Mouse (Mus musculus) MEL (cell line): ENCODE results near the gene Gmds. TPM values are rescaled to one million over a fixed set of nuclear protein-coding genes. Genes with fewer than 3 reads are reported as not detected.

Source experiments
- DNase-seq: peaks from one replicate; pipeline ENCODE4 v3.0.0; 2011; ENCODE audit warnings: low read depth, low spot score
- H3K27ac ChIP-seq: 2 replicates; pipeline ENCODE4 v1.5.1; 2012; ENCODE audit warnings: low read depth, mild to moderate bottlenecking, control low read depth, low read length, moderate library complexity; ENCODE audit not compliant: control insufficient read depth
- H3K27me3 ChIP-seq, 2 experiments: fragments of 150-350 bp in 1 of 2; sonication (generic) in 1 of 2; 2 replicates each; pipeline ENCODE4 v1.6.1; 2012; ENCODE audit warnings: low read length in 2 of 2, mild to moderate bottlenecking in 2 of 2, improper control_type of control experiment in 1 of 2, moderate library complexity in 1 of 2; ENCODE audit not compliant: insufficient read depth in 2 of 2, control insufficient read depth in 1 of 2
- H3K36me3 ChIP-seq, 2 experiments: 2 replicates each; pipeline ENCODE4 v1.6.1; 2012 to 2014; ENCODE audit warnings: low read length in 2 of 2, improper control_type of control experiment in 1 of 2, inconsistent platforms in 1 of 2, mild to moderate bottlenecking in 1 of 2; ENCODE audit not compliant: insufficient read depth in 2 of 2, control insufficient read depth in 1 of 2
- H3K4me1 ChIP-seq, 2 experiments: fragments of 150-350 bp in 1 of 2; sonication (generic) in 1 of 2; 2 replicates each; pipeline ENCODE4 v1.6.1; 2012; ENCODE audit warnings: low read length in 2 of 2, improper control_type of control experiment in 1 of 2, mild to moderate bottlenecking in 1 of 2; ENCODE audit not compliant: insufficient read depth in 2 of 2, control insufficient read depth in 1 of 2
- H3K4me3 ChIP-seq, 2 experiments: fragments of 150-350 bp in 1 of 2; sonication (generic) in 1 of 2; 2 replicates each; pipeline ENCODE4 v1.5.1; 2012; ENCODE audit warnings: low read depth in 2 of 2, low read length in 2 of 2, mild to moderate bottlenecking in 2 of 2, moderate library complexity in 2 of 2, control low read depth in 1 of 2, improper control_type of control experiment in 1 of 2; ENCODE audit not compliant: control insufficient read depth in 1 of 2, insufficient read depth in 1 of 2
- H3K79me2 ChIP-seq: 2 replicates; pipeline ENCODE4 v1.6.1; 2012; ENCODE audit warnings: mild to moderate bottlenecking, low read length, moderate library complexity; ENCODE audit not compliant: control insufficient read depth, poor library complexity, insufficient read depth
- H3K9ac ChIP-seq: 2 replicates; pipeline ENCODE4 v1.6.1; 2012; ENCODE audit warnings: low read depth, mild to moderate bottlenecking, control low read depth, low read length, moderate library complexity; ENCODE audit not compliant: control insufficient read depth, poor library complexity, severe bottlenecking
- H3K9me3 ChIP-seq: fragments of 150-350 bp; sonication (generic); replicated peaks from 2 replicates; pipeline ENCODE4 v1.6.1; 2012; ENCODE audit warnings: mild to moderate bottlenecking, low read length, improper control_type of control experiment, moderate library complexity; ENCODE audit not compliant: insufficient read depth
- CTCF ChIP-seq, 3 experiments: IDR thresholded peaks in 2 of 3; conservative IDR thresholded peaks in 1 of 3; 2 replicates each; pipeline ENCODE4 v1.5.1; 2011 to 2012; ENCODE audit warnings: low read length in 3 of 3, low read depth in 2 of 3, mild to moderate bottlenecking in 2 of 3, improper control_type of control experiment in 1 of 3, inconsistent platforms in 1 of 3, mixed read lengths in 1 of 3, moderate library complexity in 1 of 3; ENCODE audit not compliant: control insufficient read depth in 1 of 3, insufficient read depth in 1 of 3, poor library complexity in 1 of 3, severe bottlenecking in 1 of 3
- E2F4 ChIP-seq: IDR thresholded peaks from 2 replicates; pipeline ENCODE4 v1.6.1; 2011; ENCODE audit warnings: low read depth, low read length, improper control_type of control experiment, borderline replicate concordance
- ETS1 ChIP-seq: IDR thresholded peaks from 2 replicates; pipeline ENCODE4 v1.6.1; 2012; ENCODE audit warnings: low read depth, mild to moderate bottlenecking, inconsistent platforms, low read length, improper control_type of control experiment, moderate library complexity
- GABPA ChIP-seq: IDR thresholded peaks from 2 replicates; pipeline ENCODE4 v1.6.1; 2012; ENCODE audit warnings: low read depth, mild to moderate bottlenecking, inconsistent platforms, low read length, improper control_type of control experiment, moderate library complexity
- HCFC1 ChIP-seq: IDR thresholded peaks from 2 replicates; pipeline ENCODE4 v1.6.1; 2012; ENCODE audit warnings: low read depth, mild to moderate bottlenecking, inconsistent platforms, low read length, improper control_type of control experiment, moderate library complexity
- KAT2A ChIP-seq: conservative IDR thresholded peaks from 2 replicates; pipeline ENCODE4 v1.6.1; 2012; ENCODE audit warnings: low read depth, low read length, improper control_type of control experiment, inconsistent platforms
- MAFK ChIP-seq: IDR thresholded peaks from 2 replicates; pipeline ENCODE4 v1.6.1; 2011; ENCODE audit warnings: low read depth, mild to moderate bottlenecking, low read length, improper control_type of control experiment, borderline replicate concordance
- MAX ChIP-seq: IDR thresholded peaks from 2 replicates; pipeline ENCODE4 v1.6.1; 2011; ENCODE audit warnings: low read length, improper control_type of control experiment
- MAZ ChIP-seq: IDR thresholded peaks from 2 replicates; pipeline ENCODE4 v1.6.1; 2012; ENCODE audit warnings: low read depth, mild to moderate bottlenecking, inconsistent platforms, low read length, improper control_type of control experiment
- MYC ChIP-seq: IDR thresholded peaks from 2 replicates; pipeline ENCODE4 v1.6.1; 2011; ENCODE audit warnings: low read depth, mild to moderate bottlenecking, low read length, improper control_type of control experiment, moderate library complexity
- NELFE ChIP-seq: IDR thresholded peaks from 2 replicates; pipeline ENCODE4 v1.6.1; 2011; ENCODE audit warnings: low read depth, low read length, improper control_type of control experiment
- POLR2A ChIP-seq, 2 experiments: IDR thresholded peaks; 2 replicates each; pipeline ENCODE4 v1.6.1; 2011 to 2012; ENCODE audit warnings: low read length in 2 of 2, mild to moderate bottlenecking in 2 of 2, control low read depth in 1 of 2, improper control_type of control experiment in 1 of 2, low read depth in 1 of 2, moderate library complexity in 1 of 2; ENCODE audit not compliant: control insufficient read depth in 1 of 2, insufficient read depth in 1 of 2, poor library complexity in 1 of 2
- POLR2AphosphoS2 ChIP-seq: IDR thresholded peaks from 2 replicates; pipeline ENCODE4 v1.6.1; 2011; ENCODE audit warnings: low read length, improper control_type of control experiment
- POLR2AphosphoS5 ChIP-seq: IDR thresholded peaks from 2 replicates; pipeline ENCODE4 v1.6.1; 2012; ENCODE audit warnings: low read depth, borderline replicate concordance, mild to moderate bottlenecking, inconsistent platforms, low read length, moderate library complexity, mixed read lengths
- SIN3A ChIP-seq: IDR thresholded peaks from 2 replicates; pipeline ENCODE4 v1.6.1; 2012; ENCODE audit warnings: low read length, improper control_type of control experiment, inconsistent platforms
- TBP ChIP-seq: IDR thresholded peaks from 2 replicates; pipeline ENCODE4 v1.8.0; 2011; ENCODE audit warnings: low read depth, low read length, improper control_type of control experiment
- UBTF ChIP-seq: IDR thresholded peaks from 2 replicates; pipeline ENCODE4 v1.6.1; 2012; ENCODE audit warnings: low read depth, mild to moderate bottlenecking, inconsistent platforms, low read length, improper control_type of control experiment, moderate library complexity, borderline replicate concordance; ENCODE audit not compliant: insufficient read depth
- USF1 ChIP-seq: IDR thresholded peaks from 2 replicates; pipeline ENCODE4 v1.6.1; 2014; ENCODE audit warnings: low read depth, mild to moderate bottlenecking, inconsistent platforms, low read length, improper control_type of control experiment, moderate library complexity
- ZMIZ1 ChIP-seq: IDR thresholded peaks from 2 replicates; pipeline ENCODE4 v1.6.1; 2012; ENCODE audit warnings: low read depth, mild to moderate bottlenecking, inconsistent platforms, low read length, improper control_type of control experiment, moderate library complexity
- polyA plus RNA-seq, 2 experiments: library from polyadenylated mRNA; stranded (reverse) in 1 of 2; unstranded in 1 of 2; fragments of >175 nt in 1 of 2; fragments of >200 nt in 1 of 2; gene quantifications; 2 replicates each; pipeline versions ENCODE4 v1.2.1 to v1.2.4; 2012; ENCODE audit warnings: low replicate concordance in 2 of 2, low read depth in 1 of 2; ENCODE audit not compliant: insufficient read length in 2 of 2, insufficient read depth in 1 of 2, missing spikeins in 1 of 2
- total RNA-seq: library from RNA; depleted of rRNA; stranded (reverse); fragments of 300-350 nt; gene quantifications from 2 replicates; pipeline ENCODE4 v1.2.3, GENCODE M21; 2012

The Gmds gene
- total and polyA plus RNA-seq, 3 experiments = 17.4 to 32.2 TPM; not detected in 1

GRCm38 (mm10) chr13:31815383-31816003 lies 523.0 kb downstream of the Gmds start:
- no peak overlapping the region for H3K9ac ChIP-seq
- H3K79me2 ChIP-seq = no peaks in the 10 kb centered on the region
- no peak overlapping the region for H3K27ac ChIP-seq
- H3K4me3 ChIP-seq = no peak overlapping the region
- no peak for DNase-seq
- H3K9me3 ChIP-seq = no peaks in the 10 kb centered on the region
- H3K27me3 ChIP-seq = no peaks in the 10 kb centered on the region
- no peaks in the 10 kb centered on the region for H3K4me1 ChIP-seq
- TF ChIP-seq GABPA (no peak), CTCF (IDR thresholded peaks at IDR 0.05 in 2 of 3, conservative IDR thresholded peaks at IDR 0.05 in 1 of 3; ENCODE audit: control insufficient read depth in 1 of 3, insufficient read depth in 1 of 3, low read depth in 2 of 3, low read length in 3 of 3, poor library complexity in 1 of 3, severe bottlenecking in 1 of 3) (no peak), KAT2A (no peak), POLR2AphosphoS5 (no peak), NELFE (no peak), POLR2AphosphoS2 (no peak)
- no peaks in the 10 kb centered on the region for H3K36me3 ChIP-seq

DNA sequence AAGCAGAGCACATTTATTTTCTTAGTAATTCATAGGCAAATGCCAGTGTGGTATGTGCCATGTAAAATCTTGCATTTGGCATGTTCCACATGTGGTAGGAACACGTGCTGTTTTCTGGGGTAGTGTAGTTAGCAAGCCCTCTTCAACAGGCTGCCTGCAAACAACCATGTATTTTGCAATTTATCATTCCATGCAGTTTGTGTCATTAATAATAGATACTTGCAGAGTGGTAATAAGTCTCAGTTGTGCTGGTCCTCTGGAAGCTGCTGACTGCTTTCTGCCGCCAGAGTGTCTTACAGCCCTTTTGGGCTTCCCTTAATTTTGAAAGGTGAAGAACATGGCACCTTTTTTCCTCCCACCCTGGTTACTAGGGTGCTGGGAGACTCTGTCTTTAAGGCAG lies 525.8 kb downstream of the Gmds start:
- H3K27ac ChIP-seq = no peak overlapping the region
- no peak overlapping the region for H3K4me3 ChIP-seq
- H3K36me3 ChIP-seq = no peaks in the 10 kb centered on the region
- H3K9me3 ChIP-seq = no peaks in the 10 kb centered on the region
- no peaks in the 10 kb centered on the region for H3K4me1 ChIP-seq
- H3K9ac ChIP-seq = no peak overlapping the region
- DNase-seq = no peak
- TF ChIP-seq TBP (no peak), POLR2A (IDR thresholded peaks at IDR 0.05; ENCODE audit: control insufficient read depth in 1 of 2, insufficient read depth in 1 of 2, low read depth in 1 of 2, low read length in 2 of 2, poor library complexity in 1 of 2) (no peak), MAFK (no peak), ZMIZ1 (no peak), ETS1 (no peak), UBTF (no peak), HCFC1 (no peak), CTCF (IDR thresholded peaks at IDR 0.05 in 2 of 3, conservative IDR thresholded peaks at IDR 0.05 in 1 of 3; ENCODE audit: control insufficient read depth in 1 of 3, insufficient read depth in 1 of 3, low read depth in 2 of 3, low read length in 3 of 3, poor library complexity in 1 of 3, severe bottlenecking in 1 of 3) (no peak), SIN3A (no peak), USF1 (no peak), E2F4 (no peak), MYC (no peak), MAX (no peak), POLR2AphosphoS2 (no peak), MAZ (no peak)
- no peaks in the 10 kb centered on the region for H3K27me3 ChIP-seq
- H3K79me2 ChIP-seq = no peaks in the 10 kb centered on the region
